Mouse (Mus musculus) forebrain, embryonic 11.5 days (tissue): ENCODE measurements around the gene Myo9a. TPM values are rescaled to one million over a fixed set of nuclear protein-coding genes. Genes with fewer than 3 reads are reported as not detected.

Source experiments
- ATAC-seq: fragments of 200-750 bp; cut with Nextera tagmentation; replicated peaks from 2 replicates; pipeline ENCODE4 v1.8.0; 2017; ENCODE audit warnings: moderate TSS enrichment; ENCODE audit not compliant: low FRiP score
- DNase-seq: peaks from one replicate; pipeline ENCODE4 v3.0.0-alpha.2; 2017; ENCODE audit warnings: low spot score
- H3K27ac ChIP-seq: fragments of 300-500 bp; sonication (generic); 2 replicates; pipeline ENCODE4 v1.5.1; 2014; ENCODE audit warnings: low read depth, low read length
- H3K27me3 ChIP-seq: fragments of 300-500 bp; sonication (generic); 2 replicates; pipeline ENCODE4 v1.6.1; 2014; ENCODE audit warnings: mild to moderate bottlenecking, low read length, mixed read lengths; ENCODE audit not compliant: control insufficient read depth, insufficient read depth
- H3K36me3 ChIP-seq: fragments of 300-500 bp; sonication (generic); 2 replicates; pipeline ENCODE4 v1.6.1; 2014; ENCODE audit warnings: mild to moderate bottlenecking, low read length, moderate library complexity, mixed read lengths; ENCODE audit not compliant: control insufficient read depth, insufficient read depth
- H3K4me1 ChIP-seq: fragments of 300-500 bp; sonication (generic); replicated peaks from 2 replicates; pipeline ENCODE4 v1.6.1; 2014; ENCODE audit warnings: low read length, mixed read lengths; ENCODE audit not compliant: control insufficient read depth, insufficient read depth
- H3K4me2 ChIP-seq: fragments of 300-500 bp; sonication (generic); 2 replicates; pipeline ENCODE4 v1.6.1; 2014; ENCODE audit warnings: low read depth, mild to moderate bottlenecking, low read length, moderate library complexity, mixed read lengths; ENCODE audit not compliant: severe bottlenecking
- H3K4me3 ChIP-seq: fragments of 300-500 bp; sonication (generic); 2 replicates; pipeline ENCODE4 v1.5.1; 2014; ENCODE audit warnings: low read depth, low read length
- H3K9ac ChIP-seq: fragments of 300-500 bp; sonication (generic); 2 replicates; pipeline ENCODE4 v1.6.1; 2014; ENCODE audit warnings: low read length
- H3K9me3 ChIP-seq: fragments of 300-500 bp; sonication (generic); 2 replicates; pipeline ENCODE4 v1.6.1; 2016; ENCODE audit warnings: low read length, mixed read lengths; ENCODE audit not compliant: control insufficient read depth
- WGBS: fragments of 180-500 bp; shearing (Covaris S2); extraction: QIAGEN DNeasy Blood & Tissue Kit; methylation state at CpG from one replicate; pipeline ENCODE4 v1.1.7; 2014; 5-methylcytosine and 5-hydroxymethylcytosine counted together
- polyA plus RNA-seq: library from polyadenylated mRNA; unstranded; fragments of >200 nt; fragmentation: Nextera tagmentation; extraction: Ambion mirVana; gene quantifications from 2 replicates; pipeline ENCODE4 v1.2.1, GENCODE M21; 2014

Gene Myo9a
- polyA plus RNA-seq, 1 experiment from 2014 or later: 18.4 TPM

DNA sequence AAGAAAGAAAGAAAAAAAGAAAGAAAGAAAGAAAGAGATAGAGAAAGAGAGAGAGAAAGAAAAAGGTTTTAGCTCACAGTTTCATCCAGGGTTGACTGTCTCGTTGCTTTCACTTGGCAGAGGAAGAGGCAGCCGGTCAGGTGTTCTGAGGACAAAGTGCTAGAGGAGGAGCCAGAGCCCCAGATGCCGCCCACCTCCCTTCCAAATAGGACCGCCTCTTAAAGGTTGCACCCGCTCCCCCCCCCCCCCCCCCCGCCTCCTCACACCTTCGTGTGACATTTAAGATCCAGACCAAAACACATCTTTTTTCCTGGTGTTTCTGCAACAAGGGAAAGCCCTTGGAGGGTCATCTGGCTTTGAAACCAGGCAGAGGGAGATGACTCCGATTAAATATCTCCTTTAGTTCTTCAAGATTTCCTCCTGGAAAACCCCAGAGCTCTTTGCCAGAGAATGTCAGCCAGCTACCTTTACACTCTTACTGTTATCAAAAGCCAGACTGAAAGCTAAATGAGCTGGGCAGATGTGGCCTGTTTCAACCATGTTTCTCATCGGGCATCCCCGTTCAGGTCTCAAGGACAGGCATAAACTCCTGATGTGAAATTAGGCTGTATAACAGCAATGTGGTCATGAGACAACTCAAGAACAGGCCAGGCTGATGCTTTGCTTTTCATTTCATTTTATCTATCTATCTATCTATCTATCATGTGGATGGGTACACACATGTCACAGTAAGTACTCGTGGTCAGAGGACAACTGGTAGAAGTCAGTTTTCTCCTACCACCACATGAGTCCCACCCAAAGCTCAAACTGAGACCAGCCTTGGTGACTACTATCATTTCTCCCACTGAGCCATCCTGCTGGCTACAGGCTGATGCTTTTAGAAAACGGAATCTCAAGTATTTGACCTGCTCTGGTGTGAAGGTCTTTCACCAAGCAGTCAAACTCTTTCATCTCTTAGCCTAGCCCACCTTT lies 190.5 kb downstream of the Myo9a start:
- H3K36me3 ChIP-seq: no peaks in the 10 kb centered on the region
- WGBS: 84% methylated on average over 10 of the region's 12 CpGs
- H3K27me3 ChIP-seq: no peaks in the 10 kb centered on the region
- no peak overlapping the region for H3K4me3 ChIP-seq
- no peak for ATAC-seq
- no peak for DNase-seq
- no peaks in the 10 kb centered on the region for H3K4me1 ChIP-seq
- no peak overlapping the region for H3K9ac ChIP-seq
- H3K4me2 ChIP-seq: no peak overlapping the region
- no peaks in the 10 kb centered on the region for H3K9me3 ChIP-seq
- no peak overlapping the region for H3K27ac ChIP-seq

DNA sequence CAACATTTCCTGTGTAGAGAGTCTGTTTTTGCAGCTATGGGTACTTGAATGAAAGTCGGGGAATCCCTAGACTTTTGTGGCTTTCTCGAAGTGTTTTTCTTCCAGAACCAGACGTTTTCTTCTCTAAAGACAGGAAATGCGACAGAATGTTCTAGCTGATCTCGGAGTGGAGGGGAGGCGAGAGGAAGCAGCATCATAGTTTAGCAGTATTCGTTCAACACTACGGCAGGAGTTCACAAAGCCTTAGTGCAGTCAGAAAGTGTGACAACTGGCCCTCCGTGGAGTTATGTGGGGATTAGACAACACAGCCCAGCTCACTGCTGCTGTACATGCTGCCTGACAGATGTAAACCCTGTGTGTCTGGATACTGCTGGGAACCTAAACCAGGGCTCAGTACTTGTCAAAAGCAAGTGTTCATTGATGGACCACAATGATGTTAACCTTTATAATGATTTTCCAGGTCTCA lies 191.2 kb downstream of the Myo9a start:
- Histone ChIP-seq H3K4me1 (no peaks in the 10 kb centered on the region), H3K9me3 (no peaks in the 10 kb centered on the region), H3K27me3 (no peaks in the 10 kb centered on the region), H3K9ac (no peak overlapping the region), H3K36me3 (no peaks in the 10 kb centered on the region), H3K27ac (no peak overlapping the region), H3K4me3 (no peak overlapping the region), H3K4me2 (no peak overlapping the region)
- no peak for DNase-seq
- ATAC-seq: no peak
- WGBS: 81% methylated on average over 9 of the region's 9 CpGs

DNA sequence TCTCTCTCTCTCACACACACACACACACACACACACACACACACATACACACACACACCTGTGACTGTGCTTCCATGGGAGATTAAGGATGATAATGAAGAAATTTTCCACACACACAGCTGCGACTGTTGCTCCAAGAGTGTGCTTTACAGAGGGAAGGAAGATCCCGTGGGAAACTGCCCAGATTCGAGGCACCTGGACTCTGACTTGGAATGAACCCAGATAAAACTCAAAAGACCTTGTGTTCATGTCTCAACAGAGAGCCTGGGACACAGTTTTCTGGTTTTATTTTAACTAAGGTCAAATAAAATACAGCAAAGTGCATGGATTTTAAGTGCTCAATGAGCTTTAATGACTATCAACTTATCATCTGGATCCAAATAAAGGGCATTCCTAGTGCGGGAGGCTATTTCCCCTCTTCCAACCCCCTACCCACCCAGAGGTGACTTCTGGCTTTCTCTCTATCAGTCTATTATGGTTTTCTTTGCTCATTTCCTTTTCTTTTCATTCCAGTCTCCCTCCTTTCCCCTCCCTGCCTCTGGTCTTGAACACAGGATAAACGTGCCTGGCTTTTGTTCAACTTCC lies 191.9 kb downstream of the Myo9a start:
- WGBS: 75% methylated on average over 5 of the region's 5 CpGs
- no peak for DNase-seq

DNA sequence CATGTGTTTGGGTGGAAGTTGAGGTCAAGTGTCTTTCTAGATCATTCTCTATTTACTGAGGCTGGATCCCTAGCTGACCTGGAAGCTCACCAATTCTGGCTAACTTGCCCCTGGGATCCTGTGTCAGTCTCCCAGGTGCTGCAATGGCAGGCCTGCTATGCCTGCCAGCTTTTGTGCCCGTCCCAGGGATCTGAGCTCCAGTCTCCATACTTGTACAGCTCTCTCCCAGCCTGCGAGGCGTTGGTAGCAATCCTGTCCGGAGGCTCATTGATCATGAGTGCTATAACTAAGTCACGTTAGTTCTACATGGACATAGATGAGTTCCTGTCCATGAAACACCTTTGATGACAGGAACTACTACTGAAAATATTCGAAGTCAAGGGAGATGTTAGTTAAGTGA lies 193.1 kb downstream of the Myo9a start:
- ATAC-seq (no peak), DNase-seq (no peak)
- Histone ChIP-seq H3K4me1 (no peaks in the 10 kb centered on the region), H3K4me2 (no peak overlapping the region), H3K9me3 (no peaks in the 10 kb centered on the region), H3K36me3 (no peaks in the 10 kb centered on the region), H3K27ac (no peak overlapping the region), H3K27me3 (no peaks in the 10 kb centered on the region), H3K4me3 (no peak overlapping the region), H3K9ac (no peak overlapping the region)
- WGBS: 88% methylated on average over 6 of the region's 6 CpGs

More for the DNA sequence above, 191.9 kb downstream of the Myo9a start:
- no peak overlapping the region for H3K27ac ChIP-seq
- no peaks in the 10 kb centered on the region for H3K36me3 ChIP-seq
- H3K9me3 ChIP-seq: no peaks in the 10 kb centered on the region
- no peaks in the 10 kb centered on the region for H3K4me1 ChIP-seq
- no peak overlapping the region for H3K4me2 ChIP-seq
- H3K4me3 ChIP-seq: no peak overlapping the region
- ATAC-seq: no peak
- no peak overlapping the region for H3K9ac ChIP-seq
- no peaks in the 10 kb centered on the region for H3K27me3 ChIP-seq

DNA sequence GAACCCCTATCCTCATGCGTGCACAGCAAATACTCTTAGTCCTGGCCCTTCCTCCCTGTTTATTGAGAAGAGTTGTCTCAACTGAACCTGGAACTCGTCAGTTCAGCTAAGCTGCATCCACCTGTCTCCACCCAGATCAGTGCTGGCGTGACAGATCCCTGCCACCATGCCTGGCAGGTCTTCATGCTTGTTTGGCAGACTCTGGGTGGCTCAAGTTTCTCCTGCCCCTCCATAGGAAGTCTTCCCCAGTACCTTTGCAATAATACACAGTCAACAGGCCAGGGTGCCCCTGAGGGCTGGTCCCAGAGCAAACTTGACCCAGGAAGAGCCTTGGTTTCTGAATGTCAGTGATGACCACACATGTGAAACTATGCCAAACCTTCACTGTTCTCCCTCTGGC lies 194.5 kb downstream of the Myo9a start:
- no peaks in the 10 kb centered on the region for H3K4me1 ChIP-seq
- H3K4me2 ChIP-seq: no peak overlapping the region
- H3K36me3 ChIP-seq: no peaks in the 10 kb centered on the region
- ATAC-seq (no peak), DNase-seq (no peak)
- no peak overlapping the region for H3K4me3 ChIP-seq
- H3K27ac ChIP-seq: no peak overlapping the region
- 77% methylated on average over 3 of the region's 3 CpGs for WGBS
- no peaks in the 10 kb centered on the region for H3K9me3 ChIP-seq
- no peaks in the 10 kb centered on the region for H3K27me3 ChIP-seq
- H3K9ac ChIP-seq: no peak overlapping the region

DNA sequence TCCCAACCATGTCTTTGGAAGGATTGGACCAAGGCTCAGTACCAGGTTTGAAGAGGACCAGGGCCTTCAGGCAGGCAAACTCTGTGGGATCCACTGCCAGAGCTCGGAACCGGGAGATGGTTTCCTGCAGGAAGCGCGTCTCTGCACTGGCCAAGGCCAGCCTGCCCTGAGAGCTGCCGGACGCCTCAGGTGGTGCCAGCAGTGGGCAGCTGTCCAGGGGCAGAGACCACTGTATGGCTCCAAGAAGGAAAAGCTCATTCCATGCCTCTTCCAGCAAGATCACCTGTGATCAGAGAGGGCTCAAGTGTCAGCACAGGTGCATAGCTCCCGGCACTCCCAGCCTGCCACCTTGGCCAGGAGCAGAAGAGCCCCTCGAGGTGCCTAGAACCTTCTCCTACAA lies 196.6 kb downstream of the Myo9a start:
- H3K9me3 ChIP-seq: no peaks in the 10 kb centered on the region
- H3K4me2 ChIP-seq: no peak overlapping the region
- no peaks in the 10 kb centered on the region for H3K27me3 ChIP-seq
- H3K4me1 ChIP-seq: no peaks in the 10 kb centered on the region
- 90% methylated on average over 8 of the region's 8 CpGs for WGBS
- no peak overlapping the region for H3K4me3 ChIP-seq
- no peaks in the 10 kb centered on the region for H3K36me3 ChIP-seq
- H3K9ac ChIP-seq: no peak overlapping the region
- H3K27ac ChIP-seq: no peak overlapping the region
- DNase-seq: no peak
- ATAC-seq: no peak

DNA sequence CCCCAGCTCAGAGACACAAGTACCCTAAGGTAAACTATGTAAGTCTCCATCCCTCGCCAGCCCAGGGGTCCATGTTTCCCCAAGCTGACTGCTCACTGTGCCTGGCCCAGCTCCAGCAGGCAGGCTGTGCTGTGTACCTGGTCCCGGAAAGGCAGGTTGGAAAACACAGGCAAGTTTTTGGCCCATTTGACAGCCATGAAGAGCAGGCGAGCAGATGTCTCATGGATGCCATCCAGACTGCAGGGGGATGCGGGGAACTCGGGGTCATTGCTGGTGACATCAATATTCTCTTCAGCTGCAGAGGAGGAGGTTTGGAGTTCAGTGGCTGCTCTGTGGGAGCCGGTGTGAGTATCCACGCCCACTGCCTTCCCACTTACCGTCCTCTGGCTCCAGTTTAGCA lies 197.5 kb downstream of the Myo9a start:
- Histone ChIP-seq H3K27ac (no peak overlapping the region), H3K36me3 (no peaks in the 10 kb centered on the region), H3K4me1 (no peaks in the 10 kb centered on the region), H3K9ac (no peak overlapping the region), H3K27me3 (no peaks in the 10 kb centered on the region), H3K4me3 (no peak overlapping the region), H3K4me2 (no peak overlapping the region), H3K9me3 (no peaks in the 10 kb centered on the region)
- no peak for ATAC-seq
- no peak for DNase-seq
- 84% methylated on average over 8 of the region's 8 CpGs for WGBS

DNA sequence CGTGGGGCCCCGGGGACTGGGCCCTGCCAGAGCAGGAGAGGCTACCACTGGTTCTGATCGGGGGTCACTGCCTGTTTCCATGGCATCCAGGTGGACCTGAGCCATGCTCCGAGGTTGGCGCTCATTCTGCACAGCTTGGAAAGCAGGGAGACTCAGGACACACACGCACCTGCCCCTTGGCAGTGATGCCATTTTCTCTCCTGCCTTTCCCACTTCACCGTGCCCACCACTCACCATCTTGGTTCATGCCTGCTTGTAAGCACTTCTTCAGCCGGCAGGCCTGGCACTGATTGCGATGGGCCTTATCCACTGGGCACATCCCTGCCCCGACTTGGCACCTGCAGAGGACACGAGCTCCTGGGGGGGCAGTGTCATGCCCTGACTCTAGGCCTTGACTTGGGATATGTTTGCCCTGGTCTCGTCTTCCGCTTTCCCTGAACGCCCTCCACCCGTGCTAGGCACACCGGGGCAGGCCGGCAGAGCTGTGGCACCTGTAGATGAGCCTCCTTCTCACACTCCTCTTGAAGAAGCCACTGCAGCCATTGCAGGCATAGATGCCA lies 198.1 kb downstream of the Myo9a start:
- DNase-seq: no peak
- H3K27me3 ChIP-seq: no peaks in the 10 kb centered on the region
- no peaks in the 10 kb centered on the region for H3K4me1 ChIP-seq
- no peak overlapping the region for H3K4me3 ChIP-seq
- H3K9me3 ChIP-seq: no peaks in the 10 kb centered on the region
- 93% methylated on average over 17 of the region's 17 CpGs for WGBS
- no peak overlapping the region for H3K4me2 ChIP-seq
- no peak overlapping the region for H3K9ac ChIP-seq
- H3K36me3 ChIP-seq: no peaks in the 10 kb centered on the region
- no peak overlapping the region for H3K27ac ChIP-seq
- no peak for ATAC-seq
